Mouse (Mus musculus) heart, embryonic 14.5 days (tissue): ENCODE measurements around the gene Casz1. TPM values are rescaled to one million over a fixed set of nuclear protein-coding genes. Genes with fewer than 3 reads are reported as not detected.
A peak's percentile ranks its signal among the peaks of the same experiment; 100 is the strongest.

Source experiments
- ATAC-seq: fragments of 200-750 bp; cut with Nextera tagmentation; 2 replicates; pipeline ENCODE4 v1.8.0; 2017; ENCODE audit warnings: low read depth, moderate TSS enrichment; ENCODE audit not compliant: insufficient number of reproducible peaks, insufficient read depth, low FRiP score
- H3K27ac ChIP-seq, 2 experiments: fragments of 200-500 bp in 1 of 2; fragments of 300-500 bp in 1 of 2; sonication (generic) in 1 of 2; replicated peaks in 1 of 2; 2 replicates each; pipeline ENCODE4 v1.5.1; 2012 to 2014; ENCODE audit warnings: low read depth in 2 of 2, low read length in 2 of 2, control low read depth in 1 of 2, mild to moderate bottlenecking in 1 of 2, mixed read lengths in 1 of 2; ENCODE audit not compliant: control insufficient read depth in 1 of 2, insufficient read depth in 1 of 2
- H3K27me3 ChIP-seq: fragments of 300-500 bp; sonication (generic); 2 replicates; pipeline ENCODE4 v1.6.1; 2014; ENCODE audit warnings: mild to moderate bottlenecking, low read length, control low read depth; ENCODE audit not compliant: control insufficient read depth, insufficient read depth
- H3K36me3 ChIP-seq: fragments of 300-500 bp; sonication (generic); 2 replicates; pipeline ENCODE4 v1.6.1; 2014; ENCODE audit warnings: mild to moderate bottlenecking, control low read depth, low read length, mixed read lengths; ENCODE audit not compliant: control insufficient read depth, insufficient read depth
- H3K4me1 ChIP-seq, 2 experiments: fragments of 200-500 bp in 1 of 2; fragments of 300-500 bp in 1 of 2; sonication (generic) in 1 of 2; 2 replicates each; pipeline ENCODE4 v1.6.1; 2012 to 2014; ENCODE audit warnings: low read length in 2 of 2, control low read depth in 1 of 2, mixed read lengths in 1 of 2; ENCODE audit not compliant: control insufficient read depth in 2 of 2, insufficient read depth in 2 of 2
- H3K4me2 ChIP-seq: fragments of 300-500 bp; sonication (generic); 2 replicates; pipeline ENCODE4 v1.6.1; 2014; ENCODE audit warnings: mild to moderate bottlenecking, low read length
- H3K4me3 ChIP-seq, 2 experiments: fragments of 200-500 bp in 1 of 2; fragments of 300-500 bp in 1 of 2; sonication (generic) in 1 of 2; 2 replicates each; pipeline ENCODE4 v1.5.1; 2012 to 2014; ENCODE audit warnings: low read length in 2 of 2, mild to moderate bottlenecking in 2 of 2, control low read depth in 1 of 2, low read depth in 1 of 2, moderate library complexity in 1 of 2; ENCODE audit not compliant: control insufficient read depth in 1 of 2, insufficient read depth in 1 of 2
- H3K9ac ChIP-seq: fragments of 300-500 bp; sonication (generic); 2 replicates; pipeline ENCODE4 v1.6.1; 2014; ENCODE audit warnings: mild to moderate bottlenecking, low read length
- H3K9me3 ChIP-seq: fragments of 300-500 bp; sonication (generic); 2 replicates; pipeline ENCODE4 v1.6.1; 2016; ENCODE audit warnings: low read length, control low read depth; ENCODE audit not compliant: control insufficient read depth
- WGBS: fragments of 180-500 bp; shearing (Covaris S2); extraction: QIAGEN DNeasy Blood & Tissue Kit; methylation state at CpG from one replicate; pipeline ENCODE4 v1.1.7; 2014; 5-methylcytosine and 5-hydroxymethylcytosine counted together
- polyA plus RNA-seq: library from polyadenylated mRNA; unstranded; fragments of >200 nt; fragmentation: Nextera tagmentation; extraction: Ambion mirVana; gene quantifications from 2 replicates; pipeline ENCODE4 v1.2.1, GENCODE M21; 2014

Casz1 gene
- polyA plus RNA-seq, 1 experiment from 2014 or later: 24.6 TPM

DNA sequence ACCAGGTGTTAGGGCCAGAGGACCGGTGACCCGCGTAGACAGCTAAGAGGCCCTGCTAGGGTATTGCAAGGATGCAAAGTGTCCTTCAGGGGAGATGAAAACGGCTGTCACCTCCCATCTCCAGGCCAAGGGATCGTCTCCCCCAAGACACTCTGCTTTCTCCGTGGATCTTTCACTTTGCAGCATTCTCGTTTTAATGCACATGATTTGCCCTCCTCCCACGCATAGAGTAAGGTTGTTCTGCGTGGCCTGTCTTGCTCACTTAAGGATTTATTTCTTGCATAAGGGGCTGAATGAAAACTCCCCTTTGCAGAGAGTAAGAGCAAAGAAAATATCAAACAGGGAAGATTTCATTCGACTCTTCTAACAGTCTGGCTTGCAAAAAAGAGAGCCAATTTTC is 593 bp upstream of the Casz1 start:
- Histone ChIP-seq H3K4me2 (peak overlapping the region; percentile 83), H3K36me3 (no peaks in the 10 kb centered on the region), H3K27me3 (peaks cover 4% of the 10 kb centered on the region), H3K4me3 (peak overlapping the region; percentile 82 to 98), H3K9ac (peak overlapping the region; percentile 67), H3K4me1 (peaks cover 3 to 28% of the 10 kb centered on the region in 2 experiments), H3K9me3 (no peaks in the 10 kb centered on the region), H3K27ac (peak overlapping the region; percentile 42; a peak in 3 of 4 replicates)
- WGBS: 11% methylated on average over 10 of the region's 10 CpGs
- ATAC-seq: no peak

DNA sequence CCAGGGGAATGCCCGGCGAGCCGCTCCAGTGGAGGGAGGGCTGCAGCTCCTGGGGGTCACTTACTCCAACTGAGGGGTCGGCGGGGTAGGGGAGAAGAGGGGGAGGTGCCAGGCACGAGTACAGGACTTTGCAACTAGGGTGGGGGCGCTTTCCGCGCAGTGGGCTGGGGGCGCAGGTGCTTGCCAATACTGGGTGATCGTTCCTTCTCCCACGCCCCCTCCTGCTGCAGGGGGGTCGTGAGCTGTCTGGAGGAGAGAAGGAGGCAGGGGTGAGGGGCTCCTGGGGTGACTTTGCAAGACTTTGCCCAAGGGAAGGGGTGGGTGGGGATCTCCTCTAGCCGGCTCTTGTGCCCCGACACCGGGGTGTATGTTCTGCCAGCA is 541 bp downstream of the Casz1 start:
- H3K4me1 ChIP-seq: peaks cover 5 to 37% of the 10 kb centered on the region in 2 experiments
- peak overlapping the region; percentile 82 to 98 for H3K4me3 ChIP-seq
- peak overlapping the region; percentile 83 for H3K4me2 ChIP-seq
- peak overlapping the region; percentile 75 to 93 for H3K27ac ChIP-seq
- no peaks in the 10 kb centered on the region for H3K36me3 ChIP-seq
- no peak; the same call in 1 of the 2 replicates for ATAC-seq
- H3K9ac ChIP-seq: peak overlapping the region; percentile 91
- H3K9me3 ChIP-seq: no peaks in the 10 kb centered on the region
- peaks cover 4% of the 10 kb centered on the region for H3K27me3 ChIP-seq
- WGBS: 0% methylated on average over 16 of the region's 16 CpGs

DNA sequence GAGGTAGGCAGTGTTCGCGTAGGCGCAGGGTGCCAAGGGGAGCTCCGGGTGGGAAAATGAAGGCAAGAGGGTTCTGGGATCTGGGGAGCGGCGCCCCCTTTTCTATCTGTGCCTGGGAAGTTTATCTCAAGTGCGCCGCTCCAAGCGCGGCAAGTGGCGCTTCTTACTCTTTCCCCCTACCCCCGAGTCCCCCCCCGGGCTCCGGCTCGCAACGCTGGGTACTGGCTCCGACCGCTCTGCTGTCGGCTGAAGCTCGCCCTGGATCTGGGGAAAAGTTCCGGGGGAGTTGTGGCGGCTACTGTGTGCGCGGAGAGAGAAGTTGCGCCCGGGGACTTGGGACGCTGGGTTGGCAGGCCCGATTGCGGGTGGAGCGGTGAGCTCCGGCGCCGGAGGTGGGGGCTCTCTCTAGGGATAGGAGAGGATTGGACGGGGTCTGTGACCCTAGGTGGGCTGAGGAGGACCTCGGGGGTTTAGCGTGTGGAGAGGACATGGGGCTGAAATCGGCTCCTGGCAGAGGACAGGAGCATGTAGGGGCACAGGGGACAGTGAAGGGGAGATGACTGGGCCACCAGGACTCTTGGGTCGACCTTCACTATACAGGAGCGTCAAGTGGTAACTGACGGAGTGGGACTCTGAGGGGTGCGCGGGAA is 1.1 kb downstream of the Casz1 start:
- WGBS: under 1% methylated on average over 42 of the region's 42 CpGs
- peaks cover 4% of the 10 kb centered on the region for H3K27me3 ChIP-seq

DNA sequence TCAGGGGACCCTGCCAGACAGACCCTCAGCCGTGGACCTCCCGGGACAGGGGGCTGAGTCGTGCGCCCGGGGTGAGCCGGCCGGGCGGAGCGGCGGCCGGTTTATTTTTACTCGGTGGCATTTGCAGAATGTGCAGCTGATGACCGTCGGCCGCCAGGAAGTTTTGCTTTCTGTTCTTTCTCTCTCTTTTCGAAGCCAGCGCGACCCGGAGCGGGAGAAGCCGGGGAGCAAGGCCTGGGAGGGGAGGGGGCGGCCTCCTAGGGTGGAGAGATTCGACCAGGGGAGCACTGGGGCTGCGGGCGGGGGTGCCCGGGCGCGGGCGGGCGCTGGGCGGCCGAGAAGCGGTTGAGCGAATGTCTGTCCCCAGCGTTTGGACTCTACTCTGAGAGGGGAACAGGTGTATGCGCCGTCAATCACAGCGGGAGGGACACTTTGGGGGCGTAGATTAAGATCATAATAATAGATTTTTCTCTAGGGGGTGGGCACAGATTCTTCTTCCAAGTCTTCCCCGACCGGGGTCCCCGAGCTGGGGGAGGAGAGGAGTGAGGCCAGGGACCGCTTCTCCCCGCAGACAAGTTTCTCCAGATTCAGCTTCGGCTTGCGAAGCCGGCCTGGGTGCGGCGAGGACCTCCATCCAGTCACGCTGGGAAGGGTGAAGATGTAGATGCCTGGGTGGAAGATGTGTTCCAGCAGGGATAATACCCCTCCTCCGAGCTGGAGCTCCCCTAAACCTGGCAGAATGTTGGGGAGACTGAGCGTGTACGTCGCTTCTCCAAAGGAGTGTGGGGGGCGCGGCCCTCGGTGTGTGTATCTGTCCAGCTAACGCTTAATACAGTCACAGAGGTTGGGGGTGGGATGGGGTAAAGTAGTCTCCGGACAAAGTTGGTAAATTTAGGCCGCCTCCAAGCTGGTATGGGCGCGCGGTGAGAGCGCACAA is 1.9 kb downstream of the Casz1 start:
- H3K4me1 ChIP-seq: peaks cover 11 to 50% of the 10 kb centered on the region in 2 experiments
- H3K4me3 ChIP-seq: peak overlapping the region; percentile 82 to 98
- H3K27ac ChIP-seq: peak overlapping the region; percentile 75 to 93
- H3K4me2 ChIP-seq: peak overlapping the region; percentile 83
- 0 out of 2 replicates have a peak, but pooled peaks have one; percentile 7 for ATAC-seq
- no peaks in the 10 kb centered on the region for H3K9me3 ChIP-seq
- H3K27me3 ChIP-seq: peaks cover 8% of the 10 kb centered on the region
- peak overlapping the region; percentile 91 for H3K9ac ChIP-seq
- no peaks in the 10 kb centered on the region for H3K36me3 ChIP-seq
- 1% methylated on average over 57 of the region's 64 CpGs for WGBS

More for the DNA sequence above, 1.1 kb downstream of the Casz1 start:
- ATAC-seq: no peak
- no peaks in the 10 kb centered on the region for H3K36me3 ChIP-seq
- no peaks in the 10 kb centered on the region for H3K9me3 ChIP-seq
- peak overlapping the region; percentile 91 for H3K9ac ChIP-seq
- peak overlapping the region; percentile 82 to 98 for H3K4me3 ChIP-seq
- peak overlapping the region; percentile 75 to 93 for H3K27ac ChIP-seq
- peak overlapping the region; percentile 83 for H3K4me2 ChIP-seq
- peaks cover 5 to 42% of the 10 kb centered on the region in 2 experiments for H3K4me1 ChIP-seq

DNA sequence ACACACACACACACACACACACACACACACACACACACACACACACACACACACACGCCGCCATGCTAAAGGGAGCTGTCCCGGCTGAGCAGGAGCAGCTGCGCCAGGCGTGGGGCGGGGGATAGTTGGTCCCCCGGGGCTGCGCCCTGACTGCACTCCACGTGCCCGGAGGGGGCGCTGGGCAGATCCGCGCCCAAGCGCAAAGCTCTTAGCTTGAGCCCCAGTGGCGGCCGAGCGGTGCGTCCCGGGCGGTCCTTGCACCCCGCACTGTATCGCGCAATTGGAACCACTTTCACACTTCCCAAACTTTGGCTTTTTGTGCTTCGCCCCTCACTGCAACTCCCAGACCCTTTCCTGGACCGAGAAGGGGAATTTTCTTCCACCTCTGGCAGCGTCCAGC is 2.6 kb downstream of the Casz1 start:
- Histone ChIP-seq H3K9ac (peak overlapping the region; percentile 91), H3K27ac (peak overlapping the region; percentile 86 to 93), H3K4me2 (peak overlapping the region; percentile 83), H3K36me3 (no peaks in the 10 kb centered on the region), H3K4me1 (peaks cover 14 to 57% of the 10 kb centered on the region in 2 experiments), H3K27me3 (peaks cover 8% of the 10 kb centered on the region), H3K4me3 (peak overlapping the region; percentile 82 to 98), H3K9me3 (no peaks in the 10 kb centered on the region)
- WGBS: under 1% methylated on average over 26 of the region's 26 CpGs
- ATAC-seq: peak; percentile 42; the same call in 1 of the 2 replicates

DNA sequence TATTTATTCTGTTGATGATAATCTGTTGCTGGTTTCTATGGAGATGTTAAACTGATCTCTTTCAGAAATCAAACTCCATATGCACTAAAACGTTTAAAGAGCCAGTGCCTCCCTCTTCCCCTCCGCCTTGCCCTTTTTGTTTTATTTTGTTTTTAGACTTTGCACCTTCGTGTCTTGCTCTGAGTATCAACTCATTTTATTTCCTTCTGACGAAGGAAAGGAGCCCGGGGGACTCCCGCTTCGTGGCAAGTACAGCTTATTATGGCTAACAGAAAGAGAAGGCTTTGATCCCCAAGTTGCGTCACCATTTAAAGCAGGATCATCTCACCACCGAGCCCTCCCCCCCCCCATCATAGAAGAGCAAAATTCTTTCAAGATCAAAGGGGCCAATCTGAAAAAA is 3.2 kb downstream of the Casz1 start:
- H3K36me3 ChIP-seq: no peaks in the 10 kb centered on the region
- peak overlapping the region; percentile 91 for H3K9ac ChIP-seq
- WGBS: 6% methylated on average over 9 of the region's 9 CpGs
- H3K4me3 ChIP-seq: peak overlapping the region; percentile 82 to 98; a peak in 3 of 4 replicates
- H3K4me1 ChIP-seq: peaks cover 17 to 63% of the 10 kb centered on the region in 2 experiments
- peaks cover 8% of the 10 kb centered on the region for H3K27me3 ChIP-seq
- H3K27ac ChIP-seq: peak overlapping the region in 1 of 2 experiments; percentile 93; a peak in 3 of 4 replicates
- no peaks in the 10 kb centered on the region for H3K9me3 ChIP-seq
- H3K4me2 ChIP-seq: peak overlapping the region; percentile 83
- no peak for ATAC-seq

DNA sequence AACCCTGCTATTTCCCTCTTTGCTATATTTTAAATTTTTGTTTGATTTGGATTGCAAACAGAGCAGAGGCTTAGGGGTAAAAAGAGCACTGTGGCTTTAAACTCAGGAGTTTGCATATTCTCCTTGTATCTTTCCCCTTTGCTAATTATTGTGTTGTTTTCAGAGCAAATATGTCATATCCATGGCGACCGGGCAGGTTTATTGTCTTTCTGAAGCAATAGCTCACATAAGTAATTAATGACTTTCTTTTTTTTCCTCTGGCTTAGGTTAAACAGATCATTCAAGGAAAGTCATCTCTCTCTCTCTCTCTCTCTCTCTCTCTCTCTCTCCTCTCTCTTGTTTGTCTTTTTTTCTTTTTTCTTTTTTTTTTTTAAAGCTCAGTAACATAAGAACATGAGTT is 4.6 kb downstream of the Casz1 start:
- Histone ChIP-seq H3K4me3 (no peak overlapping the region), H3K4me2 (no peak overlapping the region), H3K9ac (no peak overlapping the region), H3K27me3 (peaks cover 8% of the 10 kb centered on the region), H3K4me1 (peaks cover 25 to 71% of the 10 kb centered on the region in 2 experiments), H3K36me3 (no peaks in the 10 kb centered on the region), H3K27ac (no peak overlapping the region), H3K9me3 (no peaks in the 10 kb centered on the region)
- no peak for ATAC-seq
- 56% methylated on average over 2 of the region's 2 CpGs for WGBS
